Mouse (Mus musculus) hindbrain, postnatal 0 days (tissue): ENCODE results near the gene Ascc2. TPM values are rescaled to one million over a fixed set of nuclear protein-coding genes. Genes with fewer than 3 reads are reported as not detected.

Experiments used
- ATAC-seq: fragments of 200-750 bp; cut with Nextera tagmentation; 2 replicates; pipeline ENCODE4 v1.8.0; 2017; ENCODE audit warnings: mild to moderate bottlenecking, moderate TSS enrichment, moderate library complexity
- DNase-seq: peaks from one replicate; pipeline ENCODE4 v3.0.0-alpha.2; 2015; ENCODE audit warnings: low spot score
- H3K27ac ChIP-seq: fragments of 300-500 bp; sonication (generic); 2 replicates; pipeline ENCODE4 v1.5.1; 2014; ENCODE audit warnings: mild to moderate bottlenecking
- H3K27me3 ChIP-seq: fragments of 300-500 bp; sonication (generic); 2 replicates; pipeline ENCODE4 v1.6.1; 2014; ENCODE audit warnings: low read length, mixed read lengths; ENCODE audit not compliant: insufficient read depth
- H3K36me3 ChIP-seq: fragments of 300-500 bp; sonication (generic); 2 replicates; pipeline ENCODE4 v1.6.1; 2014; ENCODE audit warnings: low read length, mixed read lengths; ENCODE audit not compliant: insufficient read depth
- H3K4me1 ChIP-seq: fragments of 300-500 bp; sonication (generic); 2 replicates; pipeline ENCODE4 v1.6.1; 2014; ENCODE audit warnings: antibody characterized with exemption, low read length, mixed read lengths; ENCODE audit not compliant: insufficient read depth
- H3K4me2 ChIP-seq: fragments of 300-500 bp; sonication (generic); 2 replicates; pipeline ENCODE4 v1.6.1; 2014; ENCODE audit warnings: low read depth, mild to moderate bottlenecking, low read length, moderate library complexity, mixed read lengths
- H3K4me3 ChIP-seq: fragments of 300-500 bp; sonication (generic); 2 replicates; pipeline ENCODE4 v1.5.1; 2014; ENCODE audit warnings: low read length
- H3K9ac ChIP-seq: fragments of 300-500 bp; sonication (generic); replicated peaks from 2 replicates; pipeline ENCODE4 v1.6.1; 2014; ENCODE audit warnings: mild to moderate bottlenecking, low read length, moderate library complexity, mixed read lengths
- H3K9me3 ChIP-seq: fragments of 300-500 bp; sonication (generic); 2 replicates; pipeline ENCODE4 v1.6.1; 2016; ENCODE audit warnings: low read length, mixed read lengths
- CTCF ChIP-seq: IDR thresholded peaks from 2 replicates; pipeline ENCODE4 v1.5.1; 2016; ENCODE audit warnings: antibody characterized with exemption, control low read depth, low read depth
- WGBS: fragments of 180-500 bp; shearing (Covaris S2); extraction: QIAGEN DNeasy Blood & Tissue Kit; methylation state at CpG from one replicate; pipeline ENCODE4 v1.1.7; 2014; 5-methylcytosine and 5-hydroxymethylcytosine counted together
- polyA plus RNA-seq: library from polyadenylated mRNA; unstranded; fragments of >200 nt; fragmentation: Nextera tagmentation; extraction: Ambion mirVana; gene quantifications from 2 replicates; pipeline ENCODE4 v1.2.1, GENCODE M21; 2015
- total RNA-seq: library from RNA; depleted of rRNA; stranded (reverse); fragments of >200 nt; gene quantifications from 2 replicates; pipeline ENCODE4 v1.2.3, GENCODE M21; 2014

The Ascc2 gene
- total and polyA plus RNA-seq, 2 experiments from 2014 or later: 13.8 to 15.5 TPM

DNA sequence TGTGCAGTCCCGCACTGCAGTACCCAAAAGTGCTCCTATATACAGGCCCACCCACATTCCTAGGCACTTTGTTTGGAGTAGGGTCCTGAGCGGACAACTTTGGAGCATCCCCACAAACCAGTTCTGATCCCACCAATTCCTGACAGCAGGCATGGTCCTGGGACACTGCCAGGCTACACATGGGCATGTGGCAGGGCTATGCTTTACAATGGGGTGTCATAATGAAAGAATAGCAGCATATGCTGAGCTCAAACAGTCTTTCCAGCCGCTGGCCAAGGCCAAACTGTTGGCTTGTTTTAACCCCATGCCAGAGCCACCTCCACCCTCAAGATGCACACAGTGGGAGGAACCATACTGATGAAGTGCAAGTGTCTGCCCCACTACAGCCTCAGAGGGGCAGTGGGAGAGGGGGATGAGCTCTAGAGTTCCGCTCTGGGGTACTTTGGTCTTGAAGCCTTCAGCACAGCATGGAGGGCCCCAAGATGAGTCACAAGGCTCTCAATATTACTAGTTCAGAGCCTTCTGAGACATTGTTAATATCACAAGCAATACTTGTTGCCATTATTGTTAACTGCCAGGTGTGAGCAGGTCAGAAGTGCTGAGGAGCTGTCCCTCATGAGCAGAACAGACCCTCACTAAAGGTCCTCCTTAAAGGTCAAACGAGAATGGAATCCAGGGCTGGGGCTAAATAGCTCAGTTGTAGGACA, 79.1 kb downstream of the Ascc2 start:
- DNase-seq (no peak), ATAC-seq (no peak)
- no peak overlapping the region for H3K27ac ChIP-seq
- no peak overlapping the region for H3K4me2 ChIP-seq
- WGBS: 83% methylated on average over 5 of the region's 5 CpGs
- no peaks in the 10 kb centered on the region for H3K27me3 ChIP-seq
- H3K9ac ChIP-seq: no peak overlapping the region
- H3K36me3 ChIP-seq: no peaks in the 10 kb centered on the region
- no peak for TF ChIP-seq CTCF
- H3K4me1 ChIP-seq: no peaks in the 10 kb centered on the region
- H3K9me3 ChIP-seq: no peaks in the 10 kb centered on the region
- H3K4me3 ChIP-seq: no peak overlapping the region

DNA sequence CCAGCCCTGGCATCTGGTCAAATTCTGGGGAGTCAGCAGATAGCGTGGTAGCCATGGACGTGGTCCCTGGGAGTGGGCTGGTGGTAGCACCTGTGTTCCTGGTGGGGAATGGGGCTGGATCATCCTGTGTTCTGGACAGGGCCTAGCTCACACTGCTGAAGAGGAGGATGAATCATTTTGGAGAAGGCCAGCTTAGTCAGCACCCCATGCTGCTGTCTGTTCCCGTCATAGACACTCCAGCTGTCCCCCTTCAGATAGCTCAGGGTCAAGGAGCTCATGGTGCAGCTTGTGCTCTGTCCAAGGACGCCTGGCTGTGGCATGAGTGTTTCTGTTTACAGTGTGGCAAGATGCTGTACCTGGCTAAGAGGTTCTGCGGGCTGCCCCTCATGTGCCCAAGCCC, 81.0 kb downstream of the Ascc2 start:
- no peak for DNase-seq
- Histone ChIP-seq H3K27me3 (no peaks in the 10 kb centered on the region), H3K27ac (no peak overlapping the region), H3K4me2 (no peak overlapping the region), H3K9ac (no peak overlapping the region), H3K9me3 (no peaks in the 10 kb centered on the region), H3K4me1 (no peaks in the 10 kb centered on the region), H3K36me3 (peaks cover 2% of the 10 kb centered on the region; the same call in 1 of the 2 replicates), H3K4me3 (no peak overlapping the region)
- WGBS: 78% methylated on average over 5 of the region's 5 CpGs
- no peak for ATAC-seq
- no peak for TF ChIP-seq CTCF

DNA sequence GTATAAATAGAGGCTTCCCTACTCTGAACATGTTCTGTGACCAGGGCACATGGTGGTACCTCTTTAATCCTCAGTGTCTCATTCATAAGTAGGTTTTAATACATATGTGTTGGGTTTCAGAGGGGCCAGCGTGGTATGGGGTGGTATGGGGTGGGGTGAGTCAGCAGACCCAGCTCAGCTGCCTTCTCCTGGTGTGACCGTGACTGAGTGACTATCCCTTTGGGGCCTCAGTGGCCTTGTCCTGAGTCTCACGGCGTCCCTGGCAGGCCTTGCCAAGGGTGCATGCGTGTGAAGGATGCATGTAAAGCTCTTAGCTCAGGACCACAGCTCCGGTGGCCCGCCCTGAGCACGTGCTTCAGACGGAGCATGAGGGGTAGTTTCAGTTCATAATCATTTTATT, 82.4 kb downstream of the Ascc2 start:
- Histone ChIP-seq H3K4me1 (no peaks in the 10 kb centered on the region), H3K36me3 (peaks cover 11% of the 10 kb centered on the region; the same call in 1 of the 2 replicates), H3K4me2 (no peak overlapping the region), H3K27ac (no peak overlapping the region), H3K9ac (no peak overlapping the region), H3K4me3 (no peak overlapping the region), H3K9me3 (no peaks in the 10 kb centered on the region), H3K27me3 (no peaks in the 10 kb centered on the region)
- DNase-seq: no peak
- TF ChIP-seq CTCF: no peak
- 89% methylated on average over 9 of the region's 9 CpGs for WGBS
- ATAC-seq: no peak

DNA sequence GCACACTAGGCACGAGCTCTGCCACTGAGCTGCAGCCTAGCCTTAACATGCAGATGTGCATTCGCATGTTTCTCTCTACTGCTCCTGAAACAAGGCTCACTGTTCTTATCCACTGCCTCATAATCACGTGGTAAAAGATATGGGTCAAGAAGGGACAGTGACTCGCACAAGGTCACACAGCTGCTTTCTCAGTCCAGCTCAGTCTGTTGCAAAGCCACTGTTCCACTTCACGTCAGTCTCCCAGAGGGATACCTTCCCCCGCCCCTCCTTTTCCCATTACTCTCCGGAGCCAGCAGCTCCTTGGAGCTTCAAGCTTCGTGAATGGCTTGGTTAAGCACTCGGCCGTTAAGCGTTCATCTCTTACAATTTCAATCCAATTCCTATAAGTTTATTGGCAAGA, 82.8 kb downstream of the Ascc2 start:
- Histone ChIP-seq H3K9ac (no peak overlapping the region), H3K27ac (no peak overlapping the region), H3K9me3 (no peaks in the 10 kb centered on the region), H3K4me3 (no peak overlapping the region), H3K4me2 (no peak overlapping the region), H3K4me1 (no peaks in the 10 kb centered on the region), H3K36me3 (peaks cover 14% of the 10 kb centered on the region), H3K27me3 (no peaks in the 10 kb centered on the region)
- DNase-seq: no peak
- WGBS: 56% methylated on average over 11 of the region's 11 CpGs
- no peak for ATAC-seq
- TF ChIP-seq CTCF: no peak

DNA sequence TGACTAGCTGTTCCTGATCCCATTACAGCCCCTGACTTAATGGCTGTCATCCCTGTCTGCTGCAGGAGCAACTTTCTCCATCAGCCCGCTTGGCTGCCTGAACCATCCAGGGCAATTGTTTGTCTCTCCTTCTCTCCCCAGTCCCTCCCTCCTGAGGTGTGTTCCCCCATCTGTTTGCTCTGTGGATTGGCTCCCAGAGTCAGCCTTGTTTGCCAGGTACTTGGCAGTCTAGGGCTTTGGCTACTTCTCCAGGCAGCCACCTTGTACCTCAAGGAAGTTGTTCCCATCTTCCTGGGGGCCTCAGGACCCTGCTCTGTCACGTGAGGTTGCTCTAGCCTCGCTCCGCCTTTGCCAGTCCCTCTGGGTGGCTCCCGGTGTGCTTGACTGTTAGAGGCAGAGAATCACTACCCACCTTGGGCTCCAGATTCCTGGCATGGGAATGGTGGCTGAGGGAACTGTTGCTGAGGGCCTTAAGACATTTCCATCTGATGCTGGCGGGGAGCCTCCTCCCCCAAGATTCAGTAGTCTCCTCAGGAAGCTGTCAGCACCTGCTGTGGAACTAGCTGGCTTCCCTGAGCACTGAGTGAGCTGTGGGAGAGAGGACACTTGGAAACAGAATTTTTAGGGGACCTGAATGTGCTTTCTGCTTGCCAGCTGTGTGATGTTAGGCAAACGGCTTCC, 83.5 kb downstream of the Ascc2 start:
- H3K4me2 ChIP-seq: no peak overlapping the region

DNA sequence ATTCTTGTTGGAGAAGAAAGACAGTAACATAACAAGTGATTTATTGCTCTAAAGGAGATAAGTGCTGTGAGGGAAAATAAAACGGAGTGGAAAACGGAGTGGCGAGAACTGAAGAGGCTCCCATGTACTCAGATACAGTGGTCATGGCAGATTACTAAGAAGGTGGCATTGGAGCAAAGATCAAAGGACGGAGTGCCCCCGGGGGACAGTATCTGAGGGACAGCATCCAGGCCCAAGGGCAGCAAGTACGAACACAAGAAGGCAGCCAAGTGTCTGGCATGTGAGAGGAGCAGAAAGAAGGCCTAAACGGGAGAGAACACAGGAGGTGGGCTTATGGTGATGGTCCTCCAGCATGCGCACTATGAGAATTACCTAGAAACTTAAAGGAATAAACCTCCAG, 84.2 kb downstream of the Ascc2 start:
- DNase-seq: no peak
- Histone ChIP-seq H3K4me3 (no peak overlapping the region), H3K4me1 (no peaks in the 10 kb centered on the region), H3K9ac (no peak overlapping the region), H3K9me3 (no peaks in the 10 kb centered on the region), H3K4me2 (no peak overlapping the region), H3K36me3 (peaks cover 24% of the 10 kb centered on the region), H3K27ac (no peak overlapping the region), H3K27me3 (no peaks in the 10 kb centered on the region)
- WGBS: 73% methylated on average over 8 of the region's 8 CpGs
- TF ChIP-seq CTCF: no peak
- no peak for ATAC-seq

More for the DNA sequence above, 83.5 kb downstream of the Ascc2 start:
- 47% methylated on average over 7 of the region's 7 CpGs for WGBS
- DNase-seq (no peak), ATAC-seq (no peak)
- H3K4me3 ChIP-seq: no peak overlapping the region
- peaks cover 20% of the 10 kb centered on the region for H3K36me3 ChIP-seq
- no peaks in the 10 kb centered on the region for H3K27me3 ChIP-seq
- no peak overlapping the region for H3K27ac ChIP-seq
- no peak overlapping the region for H3K9ac ChIP-seq
- no peak for TF ChIP-seq CTCF
- no peaks in the 10 kb centered on the region for H3K9me3 ChIP-seq
- no peaks in the 10 kb centered on the region for H3K4me1 ChIP-seq

- Histone ChIP-seq H3K9ac (no peak overlapping the region), H3K36me3 (peaks cover 16% of the 10 kb centered on the region; the same call in 1 of the 2 replicates), H3K4me1 (no peaks in the 10 kb centered on the region), H3K27me3 (no peaks in the 10 kb centered on the region), H3K4me3 (no peak overlapping the region), H3K9me3 (no peaks in the 10 kb centered on the region), H3K4me2 (no peak overlapping the region), H3K27ac (no peak overlapping the region)
- WGBS: 34% methylated on average over 12 of the region's 12 CpGs
- ATAC-seq (0 out of 2 replicates have a peak, but pooled peaks have one; percentile 22), DNase-seq (peak; percentile 56)
- TF ChIP-seq CTCF: no peak
These were observed 92.1 kb downstream of the Ascc2 start for GRCm38 (mm10) chr11:4729603-4730002.
